In the genomic region with DNA sequence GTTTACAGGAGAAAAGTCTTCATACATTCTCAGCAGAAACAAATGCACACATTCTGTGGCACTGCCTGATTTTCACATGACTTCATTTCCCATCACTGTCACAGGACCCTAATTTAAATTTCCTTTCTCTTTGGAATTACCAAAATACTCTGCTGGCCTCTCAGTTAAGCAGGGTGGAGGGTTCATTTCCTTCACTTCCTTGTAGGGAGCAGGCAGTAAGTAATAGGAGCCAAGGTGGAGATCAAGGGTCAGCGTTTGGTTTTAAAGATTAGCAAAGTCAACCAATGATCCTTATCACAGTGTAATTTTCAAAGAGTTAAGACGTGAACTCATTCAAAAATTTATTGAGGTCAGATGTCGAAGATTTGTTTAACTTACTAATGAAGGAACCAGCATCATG, we compare ENCODE assay signal across 19 mouse cellular contexts. TPM values are rescaled to one million over a fixed set of nuclear protein-coding genes. Genes with fewer than 3 reads are reported as not detected.
DNase-seq lines count a peak whose midpoint lies in the region; ATAC-seq and TF ChIP-seq lines count a peak whose summit lies in the region.
"Had no signal": no experiment of that assay in that cellular context is flagged by ENCODE, and none has a peak within 500 bp of the region (broad histone marks: within the 10 kb centered on the region; RNA-seq: fewer than 3 reads in every experiment).

No protein-coding gene starts in this region.

- DNase-seq in kidney, adult 9 months = peak; percentile 30
- no peak for DNase-seq in kidney, adult 8-10 months
- no peak for DNase-seq in layer of hippocampus, adult 2 months (ENCODE audit: low spot score in 2 of 2)
- no peak for DNase-seq in layer of hippocampus, postnatal 10 days (ENCODE audit: low spot score in 2 of 2)
- DNase-seq in left cerebral cortex, postnatal 36 days (ENCODE audit: low spot score in 2 of 2) = no peak
- DNase-seq: adrenal gland, adult 2 months; adrenal gland, postnatal 10 days; adrenal gland, postnatal 25 days; cerebellum, adult 11-12 months; cerebellum, adult 2 months; cerebellum, adult 9-10 months; cerebellum, postnatal 10 days; cerebellum, postnatal 25 days had no signal

- no peaks in the 10 kb centered on the region; the same call in 1 of the 2 replicates for H3K27me3 ChIP-seq in intestine, embryonic 15.5 days (replicated peaks)
- no peaks in the 10 kb centered on the region for H3K27me3 ChIP-seq in intestine, embryonic 16.5 days (replicated peaks; ENCODE audit: control insufficient read depth, insufficient read depth, low read length)
- H3K27me3 ChIP-seq: forebrain, embryonic 15.5 days had no signal

- WGBS in intestine, embryonic 15.5 days = 51% methylated on average over 3 of the region's 3 CpGs
- 51% methylated on average over 3 of the region's 3 CpGs for WGBS in intestine, embryonic 16.5 days

- H3K9ac ChIP-seq in intestine, embryonic 15.5 days = no peak overlapping the region
- H3K9ac ChIP-seq in intestine, embryonic 16.5 days (ENCODE audit: low read depth, low read length) = no peak overlapping the region
- H3K9ac ChIP-seq: embryonic facial prominence, embryonic 12.5 days; forebrain, embryonic 13.5 days; forebrain, embryonic 15.5 days had no signal

- no peaks in the 10 kb centered on the region for H3K36me3 ChIP-seq in intestine, embryonic 15.5 days
- no peaks in the 10 kb centered on the region for H3K36me3 ChIP-seq in intestine, embryonic 16.5 days (ENCODE audit: control insufficient read depth, insufficient read depth, low read length)
- H3K36me3 ChIP-seq: embryonic facial prominence, embryonic 10.5 days; embryonic facial prominence, embryonic 12.5 days; forebrain, embryonic 15.5 days had no signal

- H3K4me2 ChIP-seq in intestine, embryonic 15.5 days (replicated peaks) = no peak overlapping the region
- no peak overlapping the region for H3K4me2 ChIP-seq in intestine, embryonic 16.5 days (ENCODE audit: low read depth, low read length)
- H3K4me2 ChIP-seq: embryonic facial prominence, embryonic 12.5 days; forebrain, embryonic 13.5 days; forebrain, embryonic 15.5 days had no signal

- ATAC-seq in intestine, embryonic 15.5 days = peak; percentile 39; the same call in 1 of the 2 replicates
- no peak for ATAC-seq in intestine, embryonic 16.5 days
- ATAC-seq: forebrain, embryonic 13.5 days; forebrain, embryonic 15.5 days had no signal

- no peaks in the 10 kb centered on the region for H3K9me3 ChIP-seq in intestine, embryonic 15.5 days
- no peaks in the 10 kb centered on the region for H3K9me3 ChIP-seq in intestine, embryonic 16.5 days (ENCODE audit: control insufficient read depth, low read length)
- H3K9me3 ChIP-seq: embryonic facial prominence, embryonic 10.5 days; embryonic facial prominence, embryonic 12.5 days; forebrain, embryonic 13.5 days; forebrain, embryonic 15.5 days had no signal

- intact Hi-C loops in left cerebral cortex, postnatal 36 days (cut with DNase I) = no loop called here

- H3K4me1 ChIP-seq in intestine, embryonic 15.5 days (replicated peaks) = no peaks in the 10 kb centered on the region
- no peaks in the 10 kb centered on the region for H3K4me1 ChIP-seq in intestine, embryonic 16.5 days (ENCODE audit: control insufficient read depth, insufficient read depth, low read length)
- H3K4me1 ChIP-seq: embryonic facial prominence, embryonic 10.5 days; embryonic facial prominence, embryonic 12.5 days; forebrain, embryonic 13.5 days; forebrain, embryonic 15.5 days had no signal

- TF ChIP-seq CTCF in layer of hippocampus, adult 2 months (conservative IDR thresholded peaks at IDR 0.05) = no peak

- H3K4me3 ChIP-seq in intestine, embryonic 15.5 days (replicated peaks) = no peak overlapping the region
- no peak overlapping the region for H3K4me3 ChIP-seq in intestine, embryonic 16.5 days (ENCODE audit: low read length)
- no peak overlapping the region for H3K4me3 ChIP-seq in layer of hippocampus, adult 2 months
- H3K4me3 ChIP-seq: embryonic facial prominence, embryonic 10.5 days; embryonic facial prominence, embryonic 12.5 days; forebrain, embryonic 13.5 days; forebrain, embryonic 15.5 days had no signal

- H3K27ac ChIP-seq in intestine, embryonic 15.5 days = no peak overlapping the region
- H3K27ac ChIP-seq in intestine, embryonic 16.5 days (ENCODE audit: low read length) = no peak overlapping the region
- peak overlapping the region; percentile 51; the same call in 1 of the 2 replicates for H3K27ac ChIP-seq in layer of hippocampus, adult 2 months
- H3K27ac ChIP-seq: embryonic facial prominence, embryonic 10.5 days; embryonic facial prominence, embryonic 12.5 days; forebrain, embryonic 13.5 days; forebrain, embryonic 15.5 days had no signal

RNA-seq across cellular contexts. Expression of a gene that starts 46.1 kb away (rescaled TPM):
- polyA plus RNA-seq in intestine, embryonic 15.5 days (2015; fragmentation: Nextera tagmentation; extraction: Ambion mirVana) = 1.1 and 1.3 TPM in 2 replicates
- polyA plus RNA-seq in intestine, embryonic 16.5 days (2015; fragmentation: Nextera tagmentation; extraction: Ambion mirVana) = 1.0 and 1.5 TPM in 2 replicates
- 1 to 10 TPM; 8.8 to 9.0 TPM for total RNA-seq in layer of hippocampus, adult 2 months (2021)
- 10 to 100 TPM; 13.0 to 14.5 TPM for total RNA-seq in layer of hippocampus, postnatal 10 days (2021)
- 10 to 100 TPM; 14.7 to 20.6 TPM for total RNA-seq in left cerebral cortex, postnatal 36 days (2021)
